Mouse (Mus musculus) activated CD4-positive, CD25-positive, alpha-beta regulatory T cell, adult 4 months (primary cell): ENCODE measurements around the gene Utp20. TPM values are rescaled to one million over a fixed set of nuclear protein-coding genes. Genes with fewer than 3 reads are reported as not detected.

Experiments used
- ATAC-seq: one replicate; pipeline ENCODE4 v1.8.0; 2017
- polyA plus RNA-seq, 2 experiments: library from polyadenylated mRNA; unstranded; fragments of 100-300 nt; shearing (Covaris generic); gene quantifications; one replicate each; pipeline ENCODE4 v1.2.1; 2017

The Utp20 gene
- 10 to 100 TPM; 13.4 to 16.6 TPM for polyA plus RNA-seq

DNA sequence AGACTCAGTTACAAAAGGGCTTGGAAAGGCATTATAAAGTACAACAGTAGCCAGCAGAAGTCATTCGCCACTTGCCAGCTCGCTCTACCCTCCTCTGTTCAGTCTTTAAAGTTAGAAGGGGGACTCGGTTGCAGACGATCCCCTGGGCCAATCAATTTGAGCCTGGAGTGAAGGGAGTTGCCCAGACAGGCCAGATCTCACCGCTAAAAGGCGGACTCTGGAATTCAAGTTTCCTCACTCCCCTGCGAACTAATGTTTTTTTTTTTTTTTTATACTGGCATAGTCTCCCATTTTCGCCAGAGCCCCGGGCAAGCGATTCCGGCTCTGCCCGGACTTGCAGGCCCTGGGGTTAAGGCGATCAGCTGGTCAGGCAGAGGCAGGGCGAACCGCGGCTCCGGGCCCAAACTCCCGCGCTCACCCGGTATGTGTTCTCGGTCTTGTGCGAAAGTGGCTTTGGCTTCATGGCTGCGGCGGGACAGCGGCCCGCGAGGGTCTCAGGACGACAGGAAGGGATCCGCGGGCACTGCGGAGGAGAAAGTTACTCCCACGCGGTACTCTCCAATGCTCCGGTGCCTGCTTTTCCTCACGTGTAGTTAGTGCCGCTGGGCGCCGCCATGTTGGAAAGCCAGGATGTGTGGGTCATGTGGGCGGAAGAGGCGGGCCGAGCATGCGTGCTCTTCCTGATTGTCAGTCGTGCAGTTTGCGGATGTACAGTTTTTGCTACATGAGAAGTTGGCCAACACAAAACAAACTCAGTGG lies at the start of gene Utp20:
Gene Utp20, minus strand, starts transcription at position 617 of the 759 bp plus-strand sequence.
- ATAC-seq: peak; percentile 100

- peak; percentile 94 for ATAC-seq
Measured at GRCm38 (mm10) chr10:88874870-88875269, 48.3 kb upstream of the Utp20 start.

DNA sequence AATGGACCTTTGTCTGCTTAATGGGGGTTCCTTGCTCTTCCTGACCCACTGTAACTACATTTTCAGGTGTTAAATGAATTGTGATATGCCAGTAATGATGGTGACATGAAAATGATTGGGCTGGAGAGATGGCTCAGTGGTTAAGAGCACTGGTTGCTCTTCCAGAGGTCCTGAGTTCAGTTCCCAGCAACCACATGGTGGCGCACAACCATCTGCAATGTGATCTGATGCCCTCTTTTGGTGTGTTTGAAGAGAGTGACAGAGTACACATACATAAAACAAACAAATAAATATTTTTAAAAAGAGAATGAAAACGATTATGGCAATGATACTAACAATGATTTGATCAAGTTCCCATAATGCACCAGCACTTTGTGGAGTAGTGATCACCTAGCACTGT lies 39.4 kb upstream of the Utp20 start:
- ATAC-seq: no peak

- ATAC-seq: no peak
Measured at GRCm38 (mm10) chr10:88862293-88862692, 35.7 kb upstream of the Utp20 start.

DNA sequence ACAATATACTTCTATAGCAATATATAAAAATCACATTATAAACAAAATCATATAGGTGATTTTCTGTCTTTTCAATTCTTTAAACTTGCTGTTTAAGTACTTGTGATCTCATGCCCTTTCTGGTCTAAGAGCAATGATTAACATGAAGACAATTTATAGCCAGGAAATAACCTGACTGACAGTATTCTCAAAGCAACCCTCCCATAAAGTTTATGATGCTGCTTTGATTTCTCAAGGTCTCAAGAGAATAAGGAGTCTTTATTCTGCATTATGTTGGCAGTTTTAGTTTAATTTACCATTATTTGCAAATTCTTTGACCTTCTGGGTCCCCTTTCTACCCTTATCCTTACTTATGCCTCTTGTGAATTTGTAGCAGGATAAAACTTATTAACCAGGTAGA lies 34.8 kb upstream of the Utp20 start:
- ATAC-seq: no peak

GRCm38 (mm10) chr10:88860911-88861310 lies 34.3 kb upstream of the Utp20 start:
- ATAC-seq: no peak

DNA sequence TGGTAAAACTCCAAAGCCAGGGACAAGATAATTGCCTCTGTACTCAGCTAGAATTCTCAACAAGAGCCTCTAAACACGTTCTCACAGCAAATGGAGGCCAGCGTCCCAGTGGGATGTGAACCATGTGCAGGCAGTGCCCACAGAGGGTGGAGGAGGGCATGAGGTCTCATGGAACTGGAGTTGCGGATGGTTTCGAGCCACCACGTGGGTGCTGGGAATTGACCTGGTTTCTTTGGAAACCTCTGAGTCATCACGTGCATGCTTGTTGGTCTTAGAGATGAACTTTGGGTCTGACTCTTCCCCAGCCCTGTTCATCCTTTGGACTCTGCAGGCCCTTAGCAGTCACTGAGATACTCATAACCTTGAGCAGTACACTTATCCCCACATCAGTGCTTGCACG lies 26.7 kb upstream of the Utp20 start:
- ATAC-seq: no peak

- no peak for ATAC-seq
Measured at GRCm38 (mm10) chr10:88849976-88850375, 23.4 kb upstream of the Utp20 start.

- ATAC-seq: no peak
Measured at GRCm38 (mm10) chr10:88848876-88849476, 22.4 kb upstream of the Utp20 start.

- ATAC-seq: no peak
Measured at GRCm38 (mm10) chr10:88834227-88834626, 7.6 kb upstream of the Utp20 start.

GRCm38 (mm10) chr10:88828361-88828760 lies 1.8 kb upstream of the Utp20 start:
- ATAC-seq: no peak

DNA sequence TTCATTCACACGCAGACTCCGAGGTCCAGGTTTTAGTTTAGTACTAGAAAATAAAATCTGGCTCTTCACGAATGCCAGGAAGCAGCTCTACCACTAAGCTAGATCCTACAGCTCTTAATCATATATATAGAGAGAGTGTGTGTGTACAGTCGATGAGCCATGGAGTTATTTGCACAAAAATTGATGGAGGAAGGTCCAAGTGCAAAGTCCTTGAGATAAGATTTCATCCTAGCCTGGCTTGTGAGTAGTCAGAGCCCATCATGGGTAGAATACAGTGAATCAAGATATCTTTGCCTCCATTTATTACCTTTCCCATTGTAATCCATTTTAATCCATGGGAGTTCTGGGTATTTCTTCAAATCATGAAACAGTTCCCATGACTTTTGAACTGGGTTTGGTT lies 992 bp upstream of the Utp20 start:
- ATAC-seq: no peak

DNA sequence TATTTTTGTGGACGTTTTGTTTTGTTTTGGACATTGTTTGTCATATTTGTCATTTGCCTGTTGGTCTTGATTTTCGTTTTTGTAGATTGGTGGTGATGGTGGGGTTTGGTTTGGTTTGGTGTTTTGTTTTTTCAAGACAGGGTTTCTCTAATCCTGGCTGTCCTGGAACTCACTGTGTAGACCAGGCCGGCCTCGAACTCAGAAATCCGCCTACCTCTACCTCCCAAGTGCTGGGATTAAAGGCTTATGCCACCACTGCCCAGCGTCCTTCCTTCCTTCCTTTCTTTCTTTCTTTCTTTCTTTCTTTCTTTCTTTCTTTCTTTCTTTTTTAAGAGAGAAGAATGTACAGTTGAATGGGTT lies 323 bp upstream of the Utp20 start:
- peak; percentile 21 for ATAC-seq

GRCm38 (mm10) chr10:88817335-88817734 lies 9.3 kb downstream of the Utp20 start:
- ATAC-seq: no peak

- ATAC-seq: no peak
Measured at GRCm38 (mm10) chr10:88815256-88815655, 11.3 kb downstream of the Utp20 start.

DNA sequence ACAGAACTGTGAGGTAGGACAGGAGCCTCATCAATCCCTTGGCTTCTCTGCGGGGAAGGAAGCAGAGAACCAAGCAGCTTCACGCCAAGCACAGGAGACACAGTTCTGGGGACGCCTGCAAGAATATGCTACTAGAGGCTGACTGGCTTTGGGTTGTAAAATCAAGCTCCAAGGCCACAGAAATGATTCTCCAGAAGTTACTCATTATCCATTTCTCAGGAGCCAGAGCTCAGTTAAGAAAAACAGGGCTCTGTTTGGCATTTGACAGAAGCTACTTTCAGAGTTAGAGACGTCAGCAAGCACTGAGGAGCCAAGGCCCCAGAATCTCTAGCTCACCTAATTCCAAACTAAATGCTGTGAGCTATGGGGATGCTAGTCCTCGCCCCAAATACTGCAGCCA lies 14.9 kb downstream of the Utp20 start:
- no peak for ATAC-seq

DNA sequence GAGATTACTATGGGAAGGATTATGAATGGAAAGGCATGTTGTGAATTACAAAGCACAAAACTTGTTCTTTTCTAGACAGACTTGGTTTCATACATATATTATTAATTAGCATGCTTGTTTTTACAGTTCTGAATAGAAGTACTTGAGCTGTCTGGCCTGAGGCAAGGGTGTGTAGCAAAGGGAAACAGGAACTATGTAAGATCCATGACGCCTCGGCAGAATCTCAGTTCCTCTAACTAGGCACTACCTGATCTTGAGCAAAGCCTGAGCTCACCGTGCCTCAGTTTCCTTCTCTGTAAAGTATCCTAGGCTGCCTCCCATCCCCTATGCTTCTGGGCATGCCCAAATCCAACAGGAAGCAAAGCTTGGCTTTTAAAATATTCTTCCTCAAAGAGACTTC lies 24.4 kb downstream of the Utp20 start:
- no peak for ATAC-seq

DNA sequence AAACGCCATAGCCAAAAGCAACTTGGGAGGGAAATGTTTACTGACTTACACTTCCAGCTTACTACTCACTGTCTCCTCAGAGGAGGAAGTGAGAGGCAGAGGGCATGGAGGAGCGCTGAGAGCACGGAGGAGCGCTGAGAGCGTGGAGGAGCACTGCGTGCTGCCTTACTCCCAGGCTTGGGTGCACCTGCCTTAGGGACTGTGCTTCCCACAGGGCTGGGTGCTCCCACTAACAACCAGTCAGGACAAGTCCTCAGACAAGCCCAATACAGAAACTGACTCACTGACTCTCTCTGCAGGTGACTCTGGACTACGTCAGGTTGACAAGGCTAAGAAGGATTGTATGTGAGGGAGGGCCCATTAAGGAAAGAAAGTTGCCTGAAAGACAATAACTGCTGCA lies 27.2 kb downstream of the Utp20 start:
- ATAC-seq: no peak

DNA sequence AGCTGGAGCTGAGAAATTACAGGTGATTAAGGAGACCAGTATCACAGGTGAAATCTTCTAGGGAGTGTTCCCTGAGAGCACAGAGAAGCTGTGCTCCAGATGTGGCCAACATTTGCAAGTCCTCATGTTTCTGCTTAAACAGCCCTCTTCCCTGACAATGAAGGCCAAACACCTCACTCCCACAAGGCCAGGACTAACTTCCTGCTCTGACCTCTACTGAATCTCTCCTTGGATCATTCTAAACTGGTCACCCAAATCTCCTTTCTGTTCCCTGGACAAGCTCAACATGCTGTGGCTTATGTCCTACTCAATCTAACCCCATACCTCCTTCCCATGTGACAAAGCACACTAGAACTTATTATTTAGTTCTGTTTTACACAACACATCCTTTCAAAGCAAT lies 29.2 kb downstream of the Utp20 start:
- ATAC-seq: no peak

GRCm38 (mm10) chr10:88796939-88797338 lies 29.7 kb downstream of the Utp20 start:
- no peak for ATAC-seq

- ATAC-seq: no peak
Measured at GRCm38 (mm10) chr10:88795226-88795625, 31.4 kb downstream of the Utp20 start.

GRCm38 (mm10) chr10:88794606-88795005 lies 32.0 kb downstream of the Utp20 start:
- ATAC-seq: no peak

GRCm38 (mm10) chr10:88793671-88794070 lies 32.9 kb downstream of the Utp20 start:
- no peak for ATAC-seq

GRCm38 (mm10) chr10:88784513-88784931 lies 42.1 kb downstream of the Utp20 start:
- no peak for ATAC-seq

GRCm38 (mm10) chr10:88783941-88784340 lies 42.7 kb downstream of the Utp20 start:
- no peak for ATAC-seq
